Mouse (Mus musculus) embryonic fibroblast, embryonic 13.5 days (primary cell): ENCODE data around the gene Cdh24.

Experiments used
- CTCF ChIP-seq: IDR thresholded peaks from 2 replicates; pipeline ENCODE4 v1.5.1; 2011; ENCODE audit warnings: mild to moderate bottlenecking, control low read depth, low read length, moderate library complexity, borderline replicate concordance; ENCODE audit not compliant: insufficient read depth
- POLR2A ChIP-seq: IDR thresholded peaks from 2 replicates; pipeline ENCODE4 v1.6.1; 2011; ENCODE audit warnings: low read depth, mild to moderate bottlenecking, control low read depth, low read length, moderate library complexity

GRCm38 (mm10) chr14:54638210-54638609 lies 3.0 kb downstream of the Cdh24 start:
- no peak for TF ChIP-seq POLR2A
- no peak for TF ChIP-seq CTCF
